Mouse (Mus musculus): Measurements from ENCODE around the gene Cops7b. TPM values are rescaled to one million over a fixed set of nuclear protein-coding genes. Genes with fewer than 3 reads are reported as not detected.

Cops7b gene
- polyA plus RNA-seq, 1 experiment from 2014 or later: 63.4 TPM

DNA sequence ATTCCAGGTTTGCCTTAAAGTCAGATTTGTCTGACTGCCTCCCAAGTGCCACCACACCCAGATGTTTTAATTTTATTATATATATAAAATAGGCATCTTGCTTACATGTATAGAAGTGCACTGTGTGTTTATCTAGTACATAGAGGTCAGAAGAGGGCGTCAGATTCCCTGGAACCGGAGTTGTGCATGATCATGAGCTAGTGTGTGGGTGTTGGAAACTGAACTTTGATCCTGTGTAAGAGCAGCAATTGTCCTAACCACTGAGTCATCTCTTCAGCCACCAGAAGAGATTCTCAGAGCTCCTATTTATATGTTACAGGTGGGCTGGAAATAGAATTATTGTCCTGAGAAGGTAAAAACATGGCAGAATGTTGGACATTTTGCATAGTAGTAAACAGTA, 17.4 kb downstream of the Cops7b start:
- no peak overlapping the region for H3K9ac ChIP-seq (replicated peaks)
- H3K36me3 ChIP-seq: peaks cover 59% of the 10 kb centered on the region
- no peak for ATAC-seq (replicated peaks)

DNA sequence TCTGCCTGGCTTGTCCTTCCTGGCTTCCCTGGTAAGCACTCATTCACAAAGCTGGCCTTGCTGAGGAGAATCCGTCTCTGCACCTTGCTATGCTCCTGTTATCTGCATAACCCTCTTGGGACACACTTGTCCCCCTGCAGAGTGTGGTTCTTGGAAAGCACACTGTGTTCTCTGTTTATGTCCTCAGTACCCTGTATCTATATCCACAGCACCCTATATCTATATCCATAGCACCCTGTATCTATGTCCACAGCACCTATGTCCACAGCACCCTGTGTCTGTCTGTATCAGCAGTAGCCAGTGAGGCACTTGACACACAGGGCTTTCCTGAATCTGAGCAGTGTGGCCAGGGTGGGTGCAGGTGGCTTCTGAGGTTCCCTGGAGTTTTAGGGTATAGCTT, 28.2 kb downstream of the Cops7b start:
- 88% methylated on average over 1 of the region's 1 CpGs for WGBS
- H3K4me3 ChIP-seq: no peak overlapping the region
- H3K4me1 ChIP-seq: no peaks in the 10 kb centered on the region
- H3K4me2 ChIP-seq (replicated peaks): no peak overlapping the region
- H3K36me3 ChIP-seq: peaks cover 16% of the 10 kb centered on the region
- H3K9ac ChIP-seq (replicated peaks): no peak overlapping the region
- no peak overlapping the region for H3K27ac ChIP-seq (replicated peaks)
- no peaks in the 10 kb centered on the region for H3K9me3 ChIP-seq
- H3K27me3 ChIP-seq: no peaks in the 10 kb centered on the region
- no peak for ATAC-seq (replicated peaks)

More for the DNA sequence above, 17.4 kb downstream of the Cops7b start:
- H3K9me3 ChIP-seq: no peaks in the 10 kb centered on the region
- no peak overlapping the region for H3K4me2 ChIP-seq (replicated peaks)
- H3K4me1 ChIP-seq: no peaks in the 10 kb centered on the region
- no peak overlapping the region for H3K27ac ChIP-seq (replicated peaks)
- H3K4me3 ChIP-seq: no peak overlapping the region
- 86% methylated on average over 2 of the region's 2 CpGs for WGBS
- H3K27me3 ChIP-seq: no peaks in the 10 kb centered on the region

GRCm38 (mm10) chr1:86612081-86612480, 29.4 kb downstream of the Cops7b start:
- Histone ChIP-seq H3K27me3 (no peaks in the 10 kb centered on the region), H3K9me3 (no peaks in the 10 kb centered on the region), H3K27ac (replicated peaks) (no peak overlapping the region), H3K9ac (replicated peaks) (no peak overlapping the region), H3K36me3 (peaks cover 11% of the 10 kb centered on the region), H3K4me2 (replicated peaks) (no peak overlapping the region), H3K4me1 (no peaks in the 10 kb centered on the region), H3K4me3 (no peak overlapping the region)
- no peak for ATAC-seq (replicated peaks)
- WGBS: 58% methylated on average over 1 of the region's 1 CpGs

DNA sequence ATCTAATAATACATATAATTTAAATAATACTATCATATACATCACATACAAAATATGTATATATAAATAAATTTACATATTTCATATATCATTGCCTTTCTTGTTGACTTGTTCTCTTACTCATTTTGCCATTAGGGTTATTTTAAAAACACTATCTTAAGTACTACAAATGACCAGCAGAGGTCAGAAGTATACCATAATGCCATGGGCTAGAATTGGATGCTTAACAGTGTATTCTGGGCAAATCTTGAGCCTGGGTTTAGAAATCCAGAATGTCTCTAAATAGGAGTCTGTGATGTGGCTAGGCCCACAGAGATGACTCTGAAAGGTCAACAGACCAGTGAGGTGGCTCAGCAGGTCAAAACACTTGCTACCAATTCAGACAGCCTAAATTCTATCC, 31.6 kb downstream of the Cops7b start:
- ATAC-seq (replicated peaks): no peak
- no peaks in the 10 kb centered on the region for H3K36me3 ChIP-seq
- H3K9ac ChIP-seq (replicated peaks): no peak overlapping the region
- H3K27me3 ChIP-seq: no peaks in the 10 kb centered on the region
- H3K9me3 ChIP-seq: no peaks in the 10 kb centered on the region
- no peak overlapping the region for H3K4me2 ChIP-seq (replicated peaks)
- H3K4me1 ChIP-seq: no peaks in the 10 kb centered on the region
- H3K4me3 ChIP-seq: no peak overlapping the region
- no peak overlapping the region for H3K27ac ChIP-seq (replicated peaks)

DNA sequence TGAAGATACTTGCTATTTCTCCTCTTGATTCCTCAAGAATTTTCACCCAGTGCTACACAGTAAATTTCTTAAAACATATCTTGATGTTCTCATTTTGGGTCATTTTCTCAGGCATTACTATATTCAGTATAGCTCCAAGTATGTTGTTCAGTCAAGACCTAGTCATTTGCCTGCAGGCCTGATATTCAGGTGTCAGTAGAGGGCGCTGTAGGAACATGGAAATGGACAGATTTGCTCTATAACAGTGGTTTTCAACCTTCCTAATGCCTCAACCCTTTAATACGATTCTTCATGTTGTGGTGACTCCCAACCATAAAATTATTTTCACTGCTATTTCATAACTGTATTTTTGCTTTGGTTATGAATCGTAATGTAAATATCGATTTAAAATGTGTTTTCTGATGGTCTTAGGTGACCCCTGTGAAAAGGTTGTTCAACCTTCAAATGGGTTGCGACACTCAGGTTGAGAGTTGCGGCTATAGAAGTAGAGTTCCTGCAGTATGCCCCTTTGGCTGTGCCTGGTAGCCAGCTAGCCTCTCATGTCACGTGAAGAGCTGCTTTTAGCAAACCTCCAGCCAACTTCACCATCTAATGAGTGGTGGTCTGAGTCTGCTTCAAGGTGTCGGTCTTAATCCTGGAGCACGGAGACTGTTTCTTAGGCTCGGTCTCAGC, 35.9 kb downstream of the Cops7b start:
- Histone ChIP-seq H3K4me3 (no peak overlapping the region), H3K9me3 (no peaks in the 10 kb centered on the region), H3K4me2 (replicated peaks) (no peak overlapping the region), H3K9ac (replicated peaks) (no peak overlapping the region), H3K36me3 (no peaks in the 10 kb centered on the region), H3K27me3 (no peaks in the 10 kb centered on the region), H3K4me1 (no peaks in the 10 kb centered on the region), H3K27ac (replicated peaks) (no peak overlapping the region)
- WGBS: 59% methylated on average over 10 of the region's 10 CpGs
- 0 out of 2 replicates have a peak, but pooled peaks have one; percentile 63 for ATAC-seq (replicated peaks)

GRCm38 (mm10) chr1:86622296-86622695, 39.6 kb downstream of the Cops7b start:
- Histone ChIP-seq H3K4me1 (no peaks in the 10 kb centered on the region), H3K4me2 (replicated peaks) (no peak overlapping the region), H3K27ac (replicated peaks) (no peak overlapping the region), H3K27me3 (no peaks in the 10 kb centered on the region), H3K9ac (replicated peaks) (no peak overlapping the region), H3K36me3 (no peaks in the 10 kb centered on the region), H3K4me3 (no peak overlapping the region), H3K9me3 (no peaks in the 10 kb centered on the region)
- ATAC-seq (replicated peaks): no peak
- 86% methylated on average over 2 of the region's 2 CpGs for WGBS

GRCm38 (mm10) chr1:86623001-86624000, 40.6 kb downstream of the Cops7b start:
- Histone ChIP-seq H3K4me3 (no peak overlapping the region), H3K27me3 (no peaks in the 10 kb centered on the region), H3K4me2 (replicated peaks) (no peak overlapping the region), H3K4me1 (no peaks in the 10 kb centered on the region), H3K9ac (replicated peaks) (no peak overlapping the region), H3K9me3 (no peaks in the 10 kb centered on the region), H3K36me3 (no peaks in the 10 kb centered on the region), H3K27ac (replicated peaks) (no peak overlapping the region)
- WGBS: 79% methylated on average over 16 of the region's 16 CpGs
- ATAC-seq (replicated peaks): no peak

DNA sequence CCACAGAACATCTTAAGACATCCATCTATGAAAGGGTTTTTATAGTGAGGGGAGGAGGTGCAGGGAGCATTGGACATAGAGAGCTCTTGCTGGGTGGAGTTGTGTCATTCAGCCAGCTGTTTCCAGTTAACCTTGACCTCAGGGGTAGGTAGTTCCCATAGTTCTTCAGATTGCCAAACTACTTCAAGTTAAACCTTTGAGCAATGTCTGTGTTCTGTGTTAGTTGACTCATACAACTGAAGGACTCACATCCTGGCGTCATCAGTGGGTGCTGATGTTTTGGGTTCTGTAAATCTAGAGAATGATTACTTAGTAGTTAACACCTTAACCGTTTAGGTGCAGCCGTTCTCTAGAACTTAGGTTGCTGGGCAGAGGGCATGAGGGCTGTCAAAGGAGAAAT, 45.6 kb downstream of the Cops7b start:
- Histone ChIP-seq H3K9me3 (no peaks in the 10 kb centered on the region), H3K27me3 (no peaks in the 10 kb centered on the region), H3K4me2 (replicated peaks) (no peak overlapping the region), H3K4me3 (no peak overlapping the region), H3K9ac (replicated peaks) (no peak overlapping the region), H3K36me3 (no peaks in the 10 kb centered on the region), H3K27ac (replicated peaks) (no peak overlapping the region), H3K4me1 (no peaks in the 10 kb centered on the region)
- 89% methylated on average over 3 of the region's 3 CpGs for whole genome bisulfite sequencing
- no peak for ATAC-seq (replicated peaks)

- no peak for ATAC-seq (replicated peaks)
- H3K27ac ChIP-seq (replicated peaks): no peak overlapping the region
- peaks cover 6% of the 10 kb centered on the region for H3K4me1 ChIP-seq
- 40% methylated on average over 4 of the region's 4 CpGs for WGBS
- no peaks in the 10 kb centered on the region for H3K36me3 ChIP-seq
- no peak overlapping the region for H3K4me2 ChIP-seq (replicated peaks)
- no peak overlapping the region for H3K9ac ChIP-seq (replicated peaks)
- no peaks in the 10 kb centered on the region for H3K27me3 ChIP-seq
- no peak overlapping the region for H3K4me3 ChIP-seq
- H3K9me3 ChIP-seq: no peaks in the 10 kb centered on the region
Observed at GRCm38 (mm10) chr1:86629936-86630335, 47.2 kb downstream of the Cops7b start.

- 88% methylated on average over 4 of the region's 4 CpGs for WGBS
Observed at GRCm38 (mm10) chr1:86630527-86630926, 47.8 kb downstream of the Cops7b start.

GRCm38 (mm10) chr1:86632732-86633380, 50.2 kb downstream of the Cops7b start:
- H3K36me3 ChIP-seq: no peaks in the 10 kb centered on the region
- no peak overlapping the region for H3K9ac ChIP-seq (replicated peaks)
- WGBS: 77% methylated on average over 6 of the region's 6 CpGs
- no peaks in the 10 kb centered on the region for H3K9me3 ChIP-seq
- no peaks in the 10 kb centered on the region for H3K27me3 ChIP-seq
- no peak for ATAC-seq (replicated peaks)
- H3K4me2 ChIP-seq (replicated peaks): no peak overlapping the region
- H3K4me3 ChIP-seq: no peak overlapping the region
- peak overlapping the region; percentile 57 for H3K27ac ChIP-seq (replicated peaks)
- H3K4me1 ChIP-seq: peaks cover 6% of the 10 kb centered on the region

More at GRCm38 (mm10) chr1:86630527-86630926, 47.8 kb downstream of the Cops7b start:
- Histone ChIP-seq H3K4me1 (peaks cover 6% of the 10 kb centered on the region), H3K36me3 (no peaks in the 10 kb centered on the region), H3K4me3 (no peak overlapping the region), H3K9me3 (no peaks in the 10 kb centered on the region), H3K27ac (replicated peaks) (no peak overlapping the region), H3K27me3 (no peaks in the 10 kb centered on the region), H3K9ac (replicated peaks) (no peak overlapping the region), H3K4me2 (replicated peaks) (no peak overlapping the region)
- no peak for ATAC-seq (replicated peaks)

GRCm38 (mm10) chr1:86633434-86633833, 50.7 kb downstream of the Cops7b start:
- 54% methylated on average over 3 of the region's 3 CpGs for WGBS

More at GRCm38 (mm10) chr1:86633434-86633833, 50.7 kb downstream of the Cops7b start:
- ATAC-seq (replicated peaks): no peak
- peak overlapping the region; percentile 57 for H3K27ac ChIP-seq (replicated peaks)
- H3K9ac ChIP-seq (replicated peaks): no peak overlapping the region
- no peaks in the 10 kb centered on the region for H3K36me3 ChIP-seq
- H3K4me2 ChIP-seq (replicated peaks): no peak overlapping the region
- peaks cover 6% of the 10 kb centered on the region for H3K4me1 ChIP-seq
- H3K27me3 ChIP-seq: no peaks in the 10 kb centered on the region
- no peak overlapping the region for H3K4me3 ChIP-seq
- H3K9me3 ChIP-seq: no peaks in the 10 kb centered on the region

All from forebrain, embryonic 15.5 days (tissue).